Mouse (Mus musculus) CH12.LX (cell line): ENCODE results near the gene 2900011O08Rik.

ENCODE experiments used
- CTCF ChIP-seq, 2 experiments: IDR thresholded peaks in 1 of 2; conservative IDR thresholded peaks in 1 of 2; 2 replicates each; pipeline ENCODE4 v1.5.1; 2011 to 2012; ENCODE audit warnings: low read depth in 2 of 2, low read length in 2 of 2, improper control_type of control experiment in 1 of 2, inconsistent platforms in 1 of 2, mild to moderate bottlenecking in 1 of 2, moderate library complexity in 1 of 2
- EP300 ChIP-seq: IDR thresholded peaks from 2 replicates; pipeline ENCODE4 v1.6.1; 2011; ENCODE audit warnings: low read length, improper control_type of control experiment
- IRF4 ChIP-seq: IDR thresholded peaks from 2 replicates; pipeline ENCODE4 v1.6.1; 2014; ENCODE audit warnings: low read depth, mild to moderate bottlenecking, inconsistent platforms, low read length, improper control_type of control experiment
- POLR2A ChIP-seq: IDR thresholded peaks from 2 replicates; pipeline ENCODE4 v1.6.1; 2011; ENCODE audit warnings: low read depth, mild to moderate bottlenecking, improper control_type of control experiment, low read length
- RCOR1 ChIP-seq: conservative IDR thresholded peaks from 2 replicates; pipeline ENCODE4 v1.6.1; 2012; ENCODE audit warnings: low read depth, mild to moderate bottlenecking, inconsistent platforms, low read length, improper control_type of control experiment

DNA sequence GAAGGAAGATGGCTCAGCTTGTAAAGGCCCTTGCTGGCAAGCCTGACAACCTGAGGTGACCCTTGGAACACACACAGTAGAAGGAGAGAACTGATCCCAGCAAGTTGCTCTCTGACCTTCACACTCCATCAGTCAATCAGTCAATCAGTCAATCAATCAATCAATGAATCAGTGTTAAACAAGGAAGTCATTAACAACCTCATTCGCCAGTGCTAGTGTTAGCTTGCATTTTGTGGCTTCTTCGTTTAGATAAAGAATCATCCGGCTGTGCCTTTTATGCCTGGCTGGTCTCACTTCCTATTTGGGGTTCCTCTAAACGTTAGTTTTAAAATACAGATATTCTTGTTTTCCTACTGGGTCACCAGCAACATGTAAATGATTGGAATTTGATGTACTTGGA is 42.2 kb upstream of the 2900011O08Rik start:
- TF ChIP-seq RCOR1 (no peak), EP300 (no peak), CTCF (conservative IDR thresholded peaks at IDR 0.05 in 1 of 2, IDR thresholded peaks at IDR 0.05 in 1 of 2; ENCODE audit: low read depth in 2 of 2, low read length in 2 of 2) (no peak), POLR2A (no peak), IRF4 (no peak)
